Mouse (Mus musculus): Measurements from ENCODE around the gene Yif1a. TPM values are rescaled to one million over a fixed set of nuclear protein-coding genes. Genes with fewer than 3 reads are reported as not detected.

Yif1a gene
- polyA plus RNA-seq (2012; rRNA removed) = 65.4 and 72.8 TPM in 2 replicates

DNA sequence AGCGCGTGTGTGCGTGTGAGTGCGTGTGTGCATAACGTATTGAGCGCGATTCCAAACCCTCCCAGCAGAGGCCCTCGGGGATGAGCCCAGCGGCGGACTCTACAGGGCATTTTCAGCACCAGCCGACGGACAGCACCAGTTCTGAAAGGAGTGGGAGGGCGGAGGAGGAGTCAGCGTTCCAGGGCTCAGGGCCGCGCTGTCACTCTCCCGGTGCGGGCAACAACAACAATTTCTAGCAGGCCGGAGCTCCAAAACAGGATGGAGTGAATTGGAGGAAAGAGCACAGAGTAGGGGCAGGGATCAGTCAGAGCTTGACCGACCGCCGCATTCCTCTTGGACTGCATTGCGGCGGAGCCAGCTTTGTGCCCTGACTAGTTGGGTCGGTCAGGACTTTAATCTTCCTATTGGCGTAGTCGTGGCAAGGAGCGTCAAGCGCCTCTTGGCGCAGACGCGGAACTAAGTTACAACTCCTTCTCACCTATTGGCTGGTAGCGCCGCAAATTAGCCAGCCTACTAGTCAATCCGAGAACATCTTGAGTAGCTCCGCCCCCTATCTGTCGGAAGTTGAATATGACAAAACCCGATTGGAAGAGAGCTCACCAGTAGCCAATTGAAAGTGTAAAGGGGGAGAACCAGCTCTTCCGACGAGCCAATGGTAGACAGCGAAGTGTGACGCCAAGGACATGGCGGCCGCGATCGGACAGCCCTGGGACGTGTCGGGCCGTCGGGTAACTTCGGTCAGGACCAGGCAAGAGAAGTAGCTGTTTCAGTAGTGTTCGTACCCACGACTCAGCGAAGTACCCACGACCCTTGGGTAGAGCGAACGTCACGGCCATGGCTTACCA lies at the start of gene Yif1a:
Gene Yif1a, plus strand, starts transcription at position 655 of the 845 bp plus-strand sequence.

DNA sequence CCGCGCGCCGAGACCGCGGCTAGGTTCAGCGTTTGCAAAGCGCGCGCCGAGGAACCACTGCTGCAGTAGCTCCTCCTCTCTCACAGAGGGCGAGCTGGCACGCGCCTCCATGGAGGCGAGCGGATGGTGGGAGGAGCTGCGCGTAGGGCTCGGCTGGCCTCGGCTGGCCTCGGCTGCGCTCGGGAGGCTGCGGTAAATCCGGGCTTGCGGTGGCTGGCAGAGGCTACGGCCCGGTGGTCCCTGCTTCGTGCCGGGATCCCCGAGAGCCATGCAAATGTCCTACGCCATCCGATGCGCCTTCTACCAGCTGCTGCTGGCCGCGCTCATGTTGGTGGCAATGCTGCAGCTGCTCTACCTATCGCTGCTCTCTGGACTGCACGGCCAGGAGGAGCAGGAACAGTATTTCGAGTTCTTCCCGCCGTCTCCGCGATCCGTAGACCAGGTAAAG lies 49.6 kb upstream of the Yif1a start, which contains the start of the genes B4gat1 and AC124502.3:
Gene B4gat1, plus strand, starts transcription at position 118 of the 448 bp plus-strand sequence.
Gene AC124502.3, plus strand, starts transcription at position 183 of the 448 bp plus-strand sequence.

DNA sequence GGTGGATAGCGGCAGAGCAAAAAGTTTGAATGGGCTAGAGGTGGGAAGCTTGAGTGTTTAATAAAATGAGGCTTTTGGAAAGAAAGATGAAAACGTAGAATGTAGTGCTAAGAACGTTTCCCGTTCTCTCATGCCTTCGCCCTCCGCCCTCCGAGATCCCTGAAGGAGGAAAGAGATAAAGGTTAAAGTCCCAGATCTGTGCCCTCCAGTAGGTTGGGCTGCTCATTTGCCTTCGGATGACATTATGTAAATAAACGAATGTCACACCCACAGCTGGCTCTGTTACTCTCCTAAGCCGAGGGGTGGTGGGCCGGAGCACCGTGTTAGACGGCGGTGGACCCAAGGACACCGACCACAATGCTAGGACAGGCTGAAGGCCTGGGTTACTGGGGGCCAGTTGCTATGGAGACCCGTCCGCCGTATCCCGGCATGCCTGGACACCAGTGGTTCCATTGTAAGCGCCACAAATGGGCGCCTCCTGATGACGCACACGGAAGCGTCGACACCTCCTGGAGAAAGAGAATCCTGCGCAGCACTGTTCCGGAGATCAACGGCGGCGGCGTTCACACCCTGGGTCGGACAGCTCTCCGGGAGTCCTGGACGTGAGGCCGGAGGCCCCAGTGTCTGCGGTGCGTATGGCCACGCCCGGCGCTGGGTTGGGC lies 47.3 kb upstream of the Yif1a start, which contains the start of gene Brms1:
Gene Brms1, plus strand, starts transcription at position 493 of the 662 bp plus-strand sequence.

DNA sequence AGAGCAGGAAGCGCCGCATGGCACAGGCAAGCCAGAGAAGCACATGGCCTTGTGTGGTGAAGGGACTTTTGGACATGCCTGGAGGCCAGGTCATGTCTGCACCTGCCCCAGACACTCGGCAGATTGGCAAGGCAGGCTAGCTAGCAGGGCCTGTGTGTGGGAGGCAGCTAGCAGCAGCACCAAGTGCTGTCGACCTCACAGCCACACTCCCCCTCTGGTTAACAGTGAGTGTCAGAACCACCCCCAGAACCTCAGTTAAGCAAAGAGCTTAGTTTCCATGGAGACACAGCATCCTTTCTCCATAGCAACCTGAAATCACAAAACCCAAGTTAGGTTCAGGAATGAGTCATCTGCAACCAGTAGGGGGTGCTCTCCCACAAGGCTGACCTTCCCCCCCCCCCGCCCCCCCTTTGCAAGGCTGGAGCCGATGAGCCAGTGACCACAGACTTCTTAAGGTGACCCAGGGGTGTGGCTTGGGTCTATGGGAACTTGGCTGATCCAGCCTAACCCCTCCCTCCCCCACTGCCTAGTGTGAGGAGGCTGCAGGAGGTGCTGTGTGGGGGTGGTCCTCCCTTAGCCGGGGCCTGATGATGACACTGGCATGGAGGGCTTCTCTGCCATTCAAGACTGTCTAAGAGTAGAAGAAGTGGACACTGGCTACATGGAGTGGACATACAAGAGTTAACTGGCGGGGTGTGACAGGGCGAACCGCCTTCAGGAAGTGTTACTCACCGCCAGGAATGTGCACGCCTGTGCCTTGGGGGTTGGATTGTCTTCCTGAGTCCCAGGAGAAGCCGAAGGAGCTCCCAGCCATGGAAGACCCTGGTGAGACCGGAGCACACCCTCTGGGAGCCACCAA lies 38.1 kb upstream of the Yif1a start, which contains the start of gene Rin1:
Gene Rin1, plus strand, starts transcription at position 435 of the 859 bp plus-strand sequence.

DNA sequence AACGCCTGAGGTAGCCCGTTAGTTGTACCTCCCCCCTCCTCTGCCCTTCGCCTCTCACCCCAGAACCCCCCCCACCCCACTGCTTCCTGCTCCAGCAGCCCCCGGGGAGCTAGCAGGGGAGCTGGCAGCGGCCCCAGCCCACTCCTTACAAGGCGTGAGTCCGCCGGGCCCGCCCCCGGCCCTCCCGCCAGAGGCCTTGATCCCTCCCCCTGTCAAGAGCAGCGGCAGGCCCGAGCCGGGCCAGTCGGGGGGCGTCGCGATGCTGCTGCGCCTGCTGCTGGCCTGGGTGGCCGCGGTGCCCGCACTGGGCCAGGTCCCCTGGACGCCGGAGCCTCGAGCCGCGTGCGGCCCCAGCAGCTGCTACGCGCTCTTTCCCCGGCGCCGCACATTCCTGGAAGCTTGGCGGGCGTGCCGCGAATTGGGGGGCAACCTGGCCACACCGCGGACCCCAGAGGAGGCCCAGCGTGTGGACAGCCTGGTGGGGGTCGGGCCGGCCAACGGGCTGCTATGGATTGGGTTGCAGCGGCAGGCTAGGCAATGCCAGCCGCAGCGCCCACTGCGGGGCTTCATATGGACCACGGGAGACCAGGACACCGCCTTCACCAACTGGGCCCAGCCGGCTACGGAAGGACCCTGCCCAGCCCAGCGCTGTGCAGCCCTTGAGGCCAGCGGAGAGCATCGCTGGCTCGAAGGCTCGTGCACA lies 20.3 kb upstream of the Yif1a start, which contains the start of gene Cd248:
Gene Cd248, plus strand, starts transcription at position 212 of the 703 bp plus-strand sequence.

DNA sequence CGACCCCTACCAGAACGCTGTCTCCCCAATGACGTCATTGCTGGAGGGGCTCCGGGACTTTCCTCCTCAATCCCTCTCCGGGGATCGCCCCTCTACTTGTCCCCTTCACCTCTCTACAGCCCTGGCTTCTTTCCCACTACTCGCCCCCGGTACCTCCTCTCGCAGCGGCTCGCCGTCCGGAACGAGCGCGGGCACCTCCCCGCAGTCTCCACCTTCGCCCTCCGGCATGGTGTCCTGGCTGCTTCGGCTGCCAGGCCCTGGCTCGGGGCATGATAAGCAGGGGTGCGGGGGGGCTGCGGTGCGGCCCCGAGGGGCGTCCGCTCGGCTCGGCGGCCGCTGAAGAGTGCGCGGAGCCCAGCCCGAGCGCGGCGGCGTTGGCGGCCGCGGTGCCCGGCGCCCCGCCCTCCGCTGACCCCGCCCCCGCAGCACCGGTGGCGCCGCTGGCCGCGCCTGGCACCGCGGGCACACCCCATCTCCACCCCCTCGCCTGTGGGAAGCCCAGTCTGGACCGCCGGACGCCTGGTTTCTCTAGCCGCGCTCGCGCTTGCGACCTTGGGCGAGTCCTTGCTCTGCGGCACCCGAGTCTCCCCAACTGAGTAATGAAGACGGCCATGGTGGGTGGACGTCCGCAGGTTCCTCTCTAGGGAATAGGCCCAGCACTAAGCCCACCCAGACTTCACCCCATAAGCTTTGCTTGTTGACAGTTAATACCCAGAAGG lies 3.0 kb upstream of the Yif1a start, which contains the start of gene Tmem151a:
Gene Tmem151a, minus strand, starts transcription at position 387 of the 719 bp plus-strand sequence.

DNA sequence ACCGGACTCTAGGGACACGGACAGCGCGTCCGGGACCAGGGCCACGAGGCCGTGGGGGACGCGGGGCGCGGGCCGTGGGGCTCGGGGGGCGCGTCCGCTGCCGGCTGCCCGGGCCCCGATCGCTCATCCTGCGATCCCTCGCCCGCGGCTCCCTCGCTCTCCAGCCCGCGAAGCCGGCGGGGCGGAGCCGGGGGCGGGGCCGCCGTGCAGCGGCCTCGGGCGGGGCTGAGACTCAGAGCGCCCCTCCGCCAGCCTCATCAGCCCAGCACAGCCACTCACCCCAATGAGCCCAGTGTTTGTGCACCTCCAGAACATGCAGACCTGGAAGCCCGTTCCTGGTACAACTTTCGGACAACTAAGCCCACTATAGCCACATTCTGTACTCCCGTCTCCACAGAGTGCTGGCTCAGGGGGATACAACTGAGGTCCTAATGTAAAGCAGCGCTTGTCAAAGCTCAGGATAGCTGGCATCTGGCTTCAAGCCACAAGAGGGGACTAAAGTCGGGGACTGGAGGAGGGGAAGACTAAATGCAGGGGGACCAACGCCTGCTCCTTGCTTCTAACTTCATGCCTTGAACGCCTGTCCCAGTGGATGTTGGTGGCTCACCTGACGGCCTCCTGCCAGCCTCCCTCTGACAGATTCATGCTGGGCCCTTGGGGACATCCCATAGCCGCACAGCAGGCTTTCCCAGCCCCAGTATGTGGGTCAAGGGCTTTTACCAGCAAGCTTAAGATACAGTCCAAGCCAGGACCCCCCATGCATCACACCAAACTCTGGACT lies 10.2 kb downstream of the Yif1a start, which contains the start of gene Cnih2:
Gene Cnih2, minus strand, starts transcription at position 159 of the 781 bp plus-strand sequence.

DNA sequence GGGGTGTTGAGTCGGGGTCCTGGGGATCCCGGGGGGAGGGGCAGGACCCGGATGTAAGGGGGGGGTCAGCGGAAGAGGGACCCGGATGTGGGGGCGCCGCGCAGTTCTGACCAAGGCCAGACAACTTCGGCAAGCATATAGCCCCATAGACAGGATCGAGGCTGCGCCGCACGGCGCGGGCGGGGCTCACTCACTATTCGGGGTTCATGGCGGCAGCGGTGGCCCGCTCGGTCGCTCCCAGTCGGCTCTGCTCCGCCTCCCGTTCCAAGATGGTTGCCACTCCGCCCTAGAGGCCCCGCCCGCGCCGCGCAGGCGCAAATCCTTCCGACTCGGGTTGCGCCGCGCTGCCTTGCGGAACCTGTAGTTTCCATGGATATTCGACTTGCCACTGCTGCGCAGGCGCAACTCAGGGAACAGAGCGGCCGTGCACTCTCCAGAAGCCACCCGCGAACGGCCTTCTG lies 18.4 kb downstream of the Yif1a start, which contains the start of gene Rab1b:
Gene Rab1b, minus strand, starts transcription at position 342 of the 461 bp plus-strand sequence.

DNA sequence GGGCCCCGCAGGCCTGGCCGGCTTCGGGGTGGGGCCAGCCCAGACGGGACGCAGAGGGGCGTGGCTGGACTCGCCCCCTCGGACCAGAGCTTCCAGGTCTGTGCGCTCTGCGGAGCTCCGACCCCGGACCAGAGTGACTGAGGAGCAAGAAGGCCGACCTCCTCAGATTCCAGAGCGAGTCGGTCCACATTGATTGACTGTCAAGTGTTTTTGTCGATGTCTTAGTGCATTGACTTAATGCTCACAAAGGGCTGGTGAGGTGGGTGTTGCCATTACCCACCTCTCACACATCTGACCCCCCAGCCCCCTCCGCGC lies 30.0 kb downstream of the Yif1a start, which contains the start of gene Klc2:
Gene Klc2, minus strand, starts transcription at position 177 of the 315 bp plus-strand sequence.

Other genes starting within 250 kb of the Yif1a start
- gene Ccs, start 249.2 kb upstream of the Yif1a start, polyA plus RNA-seq (2012; rRNA removed) = 44.2 and 54.2 TPM in 2 replicates
- 0.28 and 0.48 TPM in 2 replicates for gene Ccdc87, start 249.2 kb upstream of the Yif1a start, polyA plus RNA-seq (2012; rRNA removed)
- 58.6 and 72.9 TPM in 2 replicates for gene Ctsf, start 233.4 kb upstream of the Yif1a start, polyA plus RNA-seq (2012; rRNA removed)
- 1.3 and 2.9 TPM in 2 replicates for gene Actn3, start 210.6 kb upstream of the Yif1a start, polyA plus RNA-seq (2012; rRNA removed)
- gene Zdhhc24, start 209.9 kb upstream of the Yif1a start, polyA plus RNA-seq (2012; rRNA removed) = 33.2 and 34.5 TPM in 2 replicates
- gene Bbs1, start 181.9 kb upstream of the Yif1a start, polyA plus RNA-seq (2012; rRNA removed) = 18.7 and 18.8 TPM in 2 replicates
- gene Dpp3, start 160.3 kb upstream of the Yif1a start, polyA plus RNA-seq (2012; rRNA removed) = 110 and 111 TPM in 2 replicates
- gene Peli3, start 145.4 kb upstream of the Yif1a start, polyA plus RNA-seq (2012; rRNA removed) = 8.6 and 9.1 TPM in 2 replicates
- gene Mrpl11, start 126.4 kb upstream of the Yif1a start, polyA plus RNA-seq (2012; rRNA removed) = 86.3 and 93.6 TPM in 2 replicates
- 4.5 and 4.8 TPM in 2 replicates for gene Npas4, start 98.2 kb upstream of the Yif1a start, polyA plus RNA-seq (2012; rRNA removed)
- gene Slc29a2, start 64.7 kb upstream of the Yif1a start, polyA plus RNA-seq (2012; rRNA removed) = 22.4 and 26.9 TPM in 2 replicates
- 34.8 and 39.6 TPM in 2 replicates for gene B4gat1, start 49.7 kb upstream of the Yif1a start, polyA plus RNA-seq (2012; rRNA removed)
- gene AC124502.3, start 49.6 kb upstream of the Yif1a start, polyA plus RNA-seq (2012; rRNA removed) = 2.7 and 3.4 TPM in 2 replicates
- gene Brms1, start 47.2 kb upstream of the Yif1a start, polyA plus RNA-seq (2012; rRNA removed) = 41.3 and 46.9 TPM in 2 replicates
- gene Rin1, start 38.1 kb upstream of the Yif1a start, polyA plus RNA-seq (2012; rRNA removed) = 3.0 and 3.7 TPM in 2 replicates
- 18.0 and 35.0 TPM in 2 replicates for gene Cd248, start 20.5 kb upstream of the Yif1a start, polyA plus RNA-seq (2012; rRNA removed)
- gene Tmem151a, start 3.0 kb upstream of the Yif1a start, polyA plus RNA-seq (2012; rRNA removed) = 6.5 and 8.1 TPM in 2 replicates
- gene Cnih2, start 10.0 kb downstream of the Yif1a start, polyA plus RNA-seq (2012; rRNA removed) = 313 and 334 TPM in 2 replicates
- gene Rab1b, start 18.5 kb downstream of the Yif1a start, polyA plus RNA-seq (2012; rRNA removed) = 175 and 180 TPM in 2 replicates
- 109 and 115 TPM in 2 replicates for gene Klc2, start 30.0 kb downstream of the Yif1a start, polyA plus RNA-seq (2012; rRNA removed)
- 45.1 and 54.2 TPM in 2 replicates for gene Pacs1, start 184.6 kb downstream of the Yif1a start, polyA plus RNA-seq (2012; rRNA removed)
- gene Sf3b2, start 206.9 kb downstream of the Yif1a start, polyA plus RNA-seq (2012; rRNA removed) = 197 and 209 TPM in 2 replicates
- 35.0 and 36.4 TPM in 2 replicates for gene Gal3st3, start 209.8 kb downstream of the Yif1a start, polyA plus RNA-seq (2012; rRNA removed)
- gene Catsper1, start 247.2 kb downstream of the Yif1a start, polyA plus RNA-seq (2012; rRNA removed) = not detected in 2 replicates

Measured in central nervous system, embryonic 14 days (tissue).